Mouse (Mus musculus) splenic B cell, adult 2 months (primary cell): Measurements from ENCODE around the gene Crebrf.

Experiments used
- DNase-seq: peaks from one replicate; pipeline ENCODE4 v3.0.0-alpha.2; 2011; ENCODE audit warnings: low read depth, low spot score
- H3K27me3 ChIP-seq: 2 replicates; pipeline ENCODE4 v1.6.1; 2012; ENCODE audit warnings: mild to moderate bottlenecking, low read length, moderate library complexity, mixed read lengths; ENCODE audit not compliant: control insufficient read depth, poor library complexity, insufficient read depth, severe bottlenecking
- H3K36me3 ChIP-seq: 2 replicates; pipeline ENCODE4 v1.6.1; 2012; ENCODE audit warnings: mild to moderate bottlenecking, low read length, moderate library complexity, mixed read lengths; ENCODE audit not compliant: control insufficient read depth, poor library complexity, insufficient read depth, severe bottlenecking

Crebrf gene

GRCm38 (mm10) chr17:26721802-26722201 is 6.4 kb downstream of the Crebrf start:
- DNase-seq: no peak
- Histone ChIP-seq H3K27me3 (no peaks in the 10 kb centered on the region), H3K36me3 (0 out of 2 replicates have a peak, but pooled peaks cover 2% of the 10 kb centered on the region)

GRCm38 (mm10) chr17:26724790-26725189 is 9.3 kb downstream of the Crebrf start:
- peak; percentile 29 for DNase-seq
- Histone ChIP-seq H3K27me3 (no peaks in the 10 kb centered on the region), H3K36me3 (0 out of 2 replicates have a peak, but pooled peaks cover 2% of the 10 kb centered on the region)

GRCm38 (mm10) chr17:26726674-26727073 is 11.2 kb downstream of the Crebrf start:
- Histone ChIP-seq H3K36me3 (no peaks in the 10 kb centered on the region), H3K27me3 (no peaks in the 10 kb centered on the region)
- DNase-seq: peak; percentile 68

- no peak for DNase-seq
- Histone ChIP-seq H3K36me3 (no peaks in the 10 kb centered on the region), H3K27me3 (no peaks in the 10 kb centered on the region)
Measured at GRCm38 (mm10) chr17:26727110-26727755, 11.8 kb downstream of the Crebrf start.

- DNase-seq: no peak
- no peaks in the 10 kb centered on the region for H3K27me3 ChIP-seq
- peaks cover 6% of the 10 kb centered on the region; the same call in 1 of the 2 replicates for H3K36me3 ChIP-seq
Measured at GRCm38 (mm10) chr17:26742581-26742980, 27.1 kb downstream of the Crebrf start.

- H3K36me3 ChIP-seq: peaks cover 6% of the 10 kb centered on the region; the same call in 1 of the 2 replicates
- peak; percentile 43 for DNase-seq
- no peaks in the 10 kb centered on the region for H3K27me3 ChIP-seq
Measured at GRCm38 (mm10) chr17:26743294-26743693, 27.8 kb downstream of the Crebrf start.

GRCm38 (mm10) chr17:26749975-26750374 is 34.5 kb downstream of the Crebrf start:
- DNase-seq: peak; percentile 15
- Histone ChIP-seq H3K36me3 (0 out of 2 replicates have a peak, but pooled peaks cover 3% of the 10 kb centered on the region), H3K27me3 (no peaks in the 10 kb centered on the region)

GRCm38 (mm10) chr17:26752297-26752696 is 36.8 kb downstream of the Crebrf start:
- Histone ChIP-seq H3K27me3 (no peaks in the 10 kb centered on the region), H3K36me3 (no peaks in the 10 kb centered on the region)
- DNase-seq: peak; percentile 19

- DNase-seq: peak; percentile 68
Measured at GRCm38 (mm10) chr17:26753476-26753875, 38.0 kb downstream of the Crebrf start.

GRCm38 (mm10) chr17:26767100-26767753 is 51.8 kb downstream of the Crebrf start:
- no peak for DNase-seq
- H3K27me3 ChIP-seq: no peaks in the 10 kb centered on the region
- peaks cover 15% of the 10 kb centered on the region for H3K36me3 ChIP-seq

More at GRCm38 (mm10) chr17:26753476-26753875, 38.0 kb downstream of the Crebrf start:
- Histone ChIP-seq H3K36me3 (0 out of 2 replicates have a peak, but pooled peaks cover 2% of the 10 kb centered on the region), H3K27me3 (no peaks in the 10 kb centered on the region)

- H3K27me3 ChIP-seq: no peaks in the 10 kb centered on the region
- peaks cover 13% of the 10 kb centered on the region for H3K36me3 ChIP-seq
- DNase-seq: no peak
Measured at GRCm38 (mm10) chr17:26767754-26768124, 52.3 kb downstream of the Crebrf start.

GRCm38 (mm10) chr17:26776211-26776610 is 60.8 kb downstream of the Crebrf start:
- Histone ChIP-seq H3K36me3 (peaks cover 14% of the 10 kb centered on the region; the same call in 1 of the 2 replicates), H3K27me3 (no peaks in the 10 kb centered on the region)
- no peak for DNase-seq

- Histone ChIP-seq H3K36me3 (peaks cover 12% of the 10 kb centered on the region; the same call in 1 of the 2 replicates), H3K27me3 (no peaks in the 10 kb centered on the region)
- no peak for DNase-seq
Measured at GRCm38 (mm10) chr17:26778001-26778400, 62.6 kb downstream of the Crebrf start.

- Histone ChIP-seq H3K27me3 (no peaks in the 10 kb centered on the region), H3K36me3 (peaks cover 7% of the 10 kb centered on the region; the same call in 1 of the 2 replicates)
- DNase-seq: no peak
Measured at GRCm38 (mm10) chr17:26778430-26779100, 63.1 kb downstream of the Crebrf start.

- no peak for DNase-seq
- Histone ChIP-seq H3K36me3 (peaks cover 7% of the 10 kb centered on the region; the same call in 1 of the 2 replicates), H3K27me3 (no peaks in the 10 kb centered on the region)
Measured at GRCm38 (mm10) chr17:26779471-26779870, 64.0 kb downstream of the Crebrf start.
